Mouse (Mus musculus) left cerebral cortex, postnatal 14 days (tissue): ENCODE data around the gene Rnpepl1. TPM values are rescaled to one million over a fixed set of nuclear protein-coding genes. Genes with fewer than 3 reads are reported as not detected.

ENCODE experiments used
- DNase-seq, 2 experiments: peaks; one replicate each; pipeline ENCODE4 v3.0.0; 2021 to 2022; ENCODE audit warnings: low spot score in 2 of 2, mixed read lengths in 1 of 2
- intact Hi-C: fragments of 180-260 bp; cut with DNase I; formaldehyde crosslinking; loops from one replicate; pipeline ENCODE4 v1.15.1; 2025
- total RNA-seq, 2 experiments: library from RNA; stranded (reverse); gene quantifications; 2 replicates each; pipeline ENCODE4 v1.2.3; 2021

The Rnpepl1 gene
- total RNA-seq, 2 experiments from 2014 or later, result 39.9 to 42.5 TPM

- no peak for DNase-seq
- intact Hi-C loops, result no loop called here
These were observed 4.8 kb upstream of the Rnpepl1 start for GRCm38 (mm10) chr1:92905703-92906310.

DNA sequence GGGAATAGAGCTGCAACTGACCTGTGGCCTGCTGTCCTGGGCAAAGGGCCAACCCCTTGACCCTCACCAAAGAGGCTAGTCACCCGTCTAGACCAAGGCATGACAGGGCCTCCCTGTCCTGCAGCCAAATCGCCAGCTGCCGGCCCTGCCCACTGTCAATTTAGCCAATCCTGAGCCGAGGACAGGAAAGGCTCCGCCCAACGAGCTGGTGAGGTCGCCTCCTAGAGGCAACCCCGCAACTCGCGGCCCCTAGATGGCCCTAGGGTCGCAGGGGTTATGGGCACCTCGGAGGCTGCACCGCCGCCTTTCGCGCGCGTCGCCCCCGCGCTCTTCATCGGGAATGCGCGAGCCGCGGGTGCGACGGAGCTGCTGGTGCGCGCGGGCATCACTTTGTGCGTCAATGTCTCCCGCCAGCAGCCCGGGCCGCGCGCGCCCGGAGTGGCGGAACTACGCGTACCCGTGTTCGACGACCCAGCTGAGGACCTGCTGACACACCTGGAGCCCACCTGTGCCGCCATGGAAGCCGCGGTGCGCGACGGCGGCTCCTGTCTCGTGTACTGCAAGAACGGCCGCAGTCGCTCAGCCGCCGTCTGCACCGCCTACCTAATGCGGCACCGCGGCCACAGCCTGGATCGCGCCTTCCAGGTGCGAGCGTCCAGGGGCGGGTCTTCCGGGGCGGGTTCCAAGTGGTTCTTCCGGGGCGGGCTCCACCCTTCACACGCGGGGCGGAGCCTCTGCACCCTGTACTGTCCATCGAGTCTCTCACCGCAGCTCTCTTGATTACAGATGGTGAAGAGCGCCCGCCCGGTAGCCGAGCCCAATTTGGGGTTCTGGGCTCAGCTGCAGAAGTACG lies 3.6 kb upstream of the Rnpepl1 start, which contains the start of gene Dusp28:
Gene Dusp28, plus strand, starts transcription at position 203 of the 853 bp plus-strand sequence.
- intact Hi-C loops, result no loop called here

DNA sequence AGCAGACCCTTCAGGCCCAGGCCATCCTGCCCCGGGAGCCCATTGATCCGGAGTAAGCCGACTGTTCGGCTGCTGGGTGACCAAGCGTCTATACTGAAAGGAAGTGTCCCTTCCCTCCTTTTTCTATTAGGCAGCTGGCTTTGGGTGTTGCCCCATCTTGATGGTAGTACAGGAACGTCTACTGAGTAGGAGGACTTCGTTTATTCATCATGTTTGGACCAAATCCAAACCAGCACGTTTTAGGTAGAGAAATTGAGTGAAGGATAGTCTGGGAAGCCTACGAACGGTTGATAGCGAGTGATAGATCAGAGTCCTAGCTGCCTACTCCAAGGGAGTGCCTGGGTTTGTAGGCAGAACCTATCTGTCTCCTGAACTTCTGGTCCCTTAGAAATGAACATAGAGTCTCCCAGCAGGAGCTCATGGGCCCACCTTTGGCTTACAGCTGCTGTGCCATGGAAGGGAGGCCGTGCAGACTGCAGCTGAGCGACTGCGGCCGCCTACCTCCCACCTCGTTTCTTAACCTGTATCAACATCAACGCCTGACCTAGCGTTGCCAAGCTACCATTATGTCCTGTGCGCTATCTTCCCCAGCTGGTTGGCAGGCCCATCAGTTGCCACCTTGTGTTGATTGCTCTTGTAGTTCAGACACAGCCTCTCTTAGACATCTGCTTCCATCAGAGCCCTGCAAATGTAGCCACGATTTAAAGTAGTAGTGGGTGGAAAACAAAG lies 2.8 kb upstream of the Rnpepl1 start:
- intact Hi-C loops, result no loop called here
- DNase-seq, result peak in 1 of 2 experiments; percentile 40

More for the DNA sequence above, 3.6 kb upstream of the Rnpepl1 start, which contains the start of gene Dusp28:
- DNase-seq, result peak; percentile 77 to 81

DNA sequence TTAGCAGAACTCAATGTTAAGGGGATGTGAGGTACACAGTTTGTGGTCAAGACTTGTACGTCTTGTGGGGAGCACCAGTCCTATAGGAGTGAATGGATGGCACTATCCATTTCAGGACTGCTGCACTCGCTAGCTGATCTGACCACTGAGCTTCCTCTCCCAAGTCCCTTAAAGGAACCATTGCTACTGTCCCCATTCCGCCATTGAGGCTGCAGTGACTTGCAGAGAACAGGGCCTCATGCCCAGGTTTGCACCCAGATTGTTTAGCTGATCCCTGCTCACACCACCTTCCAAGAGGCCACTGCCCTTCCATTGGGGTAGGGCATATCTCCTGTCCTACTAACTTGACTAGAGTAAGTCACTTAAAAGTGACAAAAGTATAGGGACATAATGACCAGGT lies 1.9 kb upstream of the Rnpepl1 start:
- no peak for DNase-seq
- intact Hi-C loops, result no loop called here

DNA sequence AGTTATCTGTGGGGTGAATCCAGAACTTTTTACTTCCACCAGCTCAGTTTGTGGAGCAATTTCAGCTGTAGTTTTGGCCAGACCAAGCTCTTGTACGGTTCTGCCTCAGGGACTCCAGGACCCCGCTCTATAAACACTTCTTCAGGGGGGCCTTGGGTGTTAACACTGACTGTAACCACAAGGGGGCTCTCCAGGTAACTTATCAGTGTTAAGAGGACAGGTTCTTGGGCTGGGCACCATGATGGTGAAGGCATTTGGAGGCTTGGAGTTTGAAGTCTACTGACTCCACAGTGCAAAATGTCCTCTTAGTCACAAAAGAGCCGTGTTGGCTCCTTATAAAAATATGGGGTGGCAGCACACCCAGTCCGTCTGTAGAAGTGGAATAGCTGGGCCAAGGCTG lies 1.5 kb upstream of the Rnpepl1 start:
- intact Hi-C loops, result no loop called here
- DNase-seq, result no peak

GRCm38 (mm10) chr1:92910925-92911720 lies 540 bp downstream of the Rnpepl1 start:
- DNase-seq, result peak; percentile 72 to 75
- intact Hi-C loops, result no loop called here

- intact Hi-C loops, result no loop called here
- no peak for DNase-seq
These were observed 1.1 kb downstream of the Rnpepl1 start for GRCm38 (mm10) chr1:92911721-92912138.

DNA sequence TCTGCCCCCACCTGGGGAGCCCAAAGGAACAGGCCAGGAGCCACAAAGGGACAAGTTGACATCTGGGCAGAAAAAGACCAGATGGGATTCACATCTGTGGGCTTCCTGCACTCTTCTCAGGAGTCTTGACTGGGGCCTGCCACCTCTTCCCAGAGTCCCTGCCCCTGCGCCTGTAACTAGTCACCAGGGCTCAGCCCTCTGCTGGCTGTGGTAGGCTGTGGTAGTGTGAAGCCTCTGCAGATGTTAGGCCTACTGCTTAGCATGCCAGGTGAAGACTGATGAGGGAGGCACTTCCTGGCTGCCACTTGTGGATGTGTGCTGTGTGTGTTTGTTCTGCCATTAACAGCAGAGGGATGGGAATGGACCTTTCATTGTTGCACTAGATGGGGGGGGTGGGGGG lies 1.7 kb downstream of the Rnpepl1 start:
- intact Hi-C loops, result no loop called here

DNA sequence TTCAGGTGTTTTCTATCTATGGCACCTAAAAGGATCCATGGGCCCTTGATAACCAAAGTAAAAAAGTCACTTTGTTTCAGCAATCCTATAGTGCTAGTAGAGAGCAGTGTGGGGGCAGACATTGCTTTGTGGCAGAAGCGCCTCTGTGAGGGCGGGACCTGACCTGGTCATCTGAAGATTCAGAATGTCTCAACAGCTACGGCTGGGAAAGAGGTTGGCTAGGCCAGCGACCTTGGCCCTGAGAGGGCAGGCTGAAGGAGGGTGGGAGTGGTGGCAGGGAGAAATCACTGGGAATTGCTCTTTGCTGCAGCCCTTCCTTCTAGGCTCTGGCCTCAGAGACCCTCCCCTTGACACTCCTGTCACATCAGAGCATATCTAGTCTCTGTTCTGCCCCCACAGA lies 3.7 kb downstream of the Rnpepl1 start:
- no peak for DNase-seq
- intact Hi-C loops, result no loop called here

More for the DNA sequence above, 1.7 kb downstream of the Rnpepl1 start:
- DNase-seq, result peak in 1 of 2 experiments; percentile 2

GRCm38 (mm10) chr1:92914993-92915392 lies 4.4 kb downstream of the Rnpepl1 start:
- peak in 1 of 2 experiments; percentile 2 for DNase-seq
- intact Hi-C loops, result no loop called here

DNA sequence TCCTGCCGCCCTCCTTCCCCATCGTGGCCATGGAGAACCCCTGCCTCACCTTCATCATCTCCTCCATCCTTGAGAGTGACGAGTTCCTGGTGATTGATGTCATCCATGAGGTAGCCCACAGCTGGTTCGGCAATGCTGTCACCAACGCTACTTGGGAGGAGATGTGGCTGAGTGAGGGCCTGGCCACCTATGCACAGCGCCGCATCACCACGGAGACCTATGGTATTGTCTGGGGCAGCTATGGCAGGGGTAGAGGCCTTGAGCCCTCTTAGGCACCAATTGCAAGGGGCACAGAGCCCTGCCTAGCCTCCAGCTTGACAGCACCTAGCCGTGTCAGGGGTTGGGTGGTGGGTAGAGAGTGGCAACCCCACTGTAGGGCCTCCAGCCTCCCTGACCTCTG lies 6.1 kb downstream of the Rnpepl1 start:
- no peak for DNase-seq
- intact Hi-C loops, result no loop called here

GRCm38 (mm10) chr1:92919151-92919550 lies 8.6 kb downstream of the Rnpepl1 start:
- intact Hi-C loops, result no loop called here
- no peak for DNase-seq

DNA sequence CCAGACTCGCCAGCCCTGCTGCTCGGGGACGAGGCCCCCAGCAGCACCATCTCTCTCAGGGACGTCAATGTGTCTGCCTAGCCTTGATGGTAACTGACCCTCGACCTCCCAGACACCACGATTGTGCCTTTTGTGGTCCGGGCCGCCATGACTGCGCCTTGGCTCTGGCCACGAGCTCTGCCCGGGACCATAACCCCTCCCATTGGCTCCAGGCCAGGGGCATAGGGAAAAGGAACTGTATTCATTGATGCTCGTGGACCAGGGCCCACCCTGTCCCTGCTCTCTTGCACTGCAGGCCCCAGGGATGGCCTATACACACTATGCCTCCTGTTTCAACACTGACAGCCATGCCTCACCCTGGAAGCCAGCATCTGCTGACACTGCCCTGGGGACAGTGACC lies 9.2 kb downstream of the Rnpepl1 start:
- DNase-seq, result no peak
- intact Hi-C loops, result no loop called here

DNA sequence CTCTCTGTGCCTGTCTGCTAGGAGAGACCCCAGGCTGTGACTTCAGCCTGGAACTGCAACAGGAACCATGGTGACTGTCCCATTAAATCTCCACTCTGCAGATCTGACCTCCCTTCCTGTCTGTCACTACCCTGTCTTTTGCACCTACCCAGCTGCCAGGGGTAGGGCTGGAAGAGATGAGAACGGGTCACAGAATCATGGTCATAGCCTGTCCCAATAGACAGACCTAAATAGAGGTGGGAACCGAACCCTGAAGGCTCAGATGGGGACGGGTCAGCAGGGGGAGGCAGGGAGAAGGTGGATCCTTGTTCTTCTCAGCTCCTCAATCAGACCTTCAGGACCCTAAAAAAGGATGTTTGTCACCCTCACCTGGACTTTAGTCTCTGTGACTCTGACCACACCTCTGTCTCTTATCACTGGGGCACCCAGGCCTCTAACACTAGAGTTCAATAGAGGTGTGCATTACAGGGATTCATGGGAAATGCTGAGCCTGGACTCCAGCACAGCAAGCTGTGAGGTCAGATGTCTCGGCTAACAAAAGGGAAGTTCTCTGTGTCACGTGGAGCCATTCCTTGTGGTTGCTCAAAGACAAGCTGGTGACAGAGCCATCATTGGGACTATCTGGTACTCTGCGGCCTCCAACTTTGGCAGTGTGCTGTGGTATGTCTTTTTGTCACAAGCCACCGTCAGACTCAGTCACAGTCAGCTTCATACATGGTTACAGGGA lies 10.1 kb downstream of the Rnpepl1 start:
- intact Hi-C loops, result no loop called here
- no peak for DNase-seq

- intact Hi-C loops, result no loop called here
- DNase-seq, result no peak
These were observed 10.9 kb downstream of the Rnpepl1 start for GRCm38 (mm10) chr1:92921496-92921895.

GRCm38 (mm10) chr1:92930171-92930706 lies 19.7 kb downstream of the Rnpepl1 start:
- DNase-seq, result no peak
- intact Hi-C loops, result no loop called here

GRCm38 (mm10) chr1:92933611-92934010 lies 23.0 kb downstream of the Rnpepl1 start:
- DNase-seq, result no peak
- intact Hi-C loops, result no loop called here

DNA sequence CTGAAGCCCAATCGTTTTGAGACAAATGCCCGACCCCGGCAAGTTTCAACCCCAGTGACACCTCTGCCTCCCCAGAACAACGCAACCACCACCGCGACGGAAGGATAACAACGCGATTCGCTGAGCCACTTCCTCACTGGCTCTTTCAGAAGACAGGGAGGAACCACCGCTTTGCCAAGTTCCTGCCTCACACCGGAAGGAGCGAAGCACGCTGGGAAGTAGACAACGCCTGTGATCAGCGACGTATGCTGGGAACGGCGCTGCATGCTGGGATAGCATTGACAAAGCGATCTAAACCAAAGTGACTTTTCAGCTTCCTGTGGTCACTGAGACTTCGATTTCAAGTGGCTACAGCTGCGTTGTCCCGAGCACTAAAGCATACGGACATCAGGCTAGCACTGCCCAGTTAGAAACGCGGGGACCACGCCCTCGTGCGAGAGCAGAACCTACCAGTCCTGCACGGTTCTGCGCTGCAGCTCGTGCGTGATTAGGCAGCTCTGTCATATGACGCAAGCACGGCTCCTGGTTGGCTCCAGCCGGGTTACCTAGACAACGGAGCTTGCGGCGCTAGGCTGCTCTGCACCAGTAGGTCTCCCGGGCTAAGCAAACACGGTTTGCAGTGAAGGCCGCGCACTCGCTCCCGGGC lies 23.7 kb downstream of the Rnpepl1 start, which contains the start of gene Capn10:
Gene Capn10, plus strand, starts transcription at position 195 of the 646 bp plus-strand sequence.
- DNase-seq, result peak; percentile 95 to 97
- intact Hi-C loops, result no loop called here
